Mouse (Mus musculus) neural tube, embryonic 13.5 days (tissue): Measurements from ENCODE around the gene Hmox2. TPM values are rescaled to one million over a fixed set of nuclear protein-coding genes. Genes with fewer than 3 reads are reported as not detected.
A peak's percentile ranks its signal among the peaks of the same experiment; 100 is the strongest.
"Not testable (repeated sequence)": the region's sequence is repeated elsewhere in the genome, so short reads cannot be mapped to it uniquely, and the experiment has no call there.

ENCODE experiments used
- ATAC-seq: fragments of 200-750 bp; cut with Nextera tagmentation; 2 replicates; pipeline ENCODE4 v1.8.0; 2017; ENCODE audit warnings: low read depth, mild to moderate bottlenecking, moderate TSS enrichment, moderate library complexity
- H3K27ac ChIP-seq: fragments of 300-500 bp; sonication (generic); replicated peaks from 2 replicates; pipeline ENCODE4 v1.5.1; 2015; ENCODE audit warnings: moderate library complexity, mild to moderate bottlenecking, inconsistent platforms
- H3K27me3 ChIP-seq: fragments of 300-500 bp; sonication (generic); 2 replicates; pipeline ENCODE4 v1.6.1; 2015; ENCODE audit warnings: mild to moderate bottlenecking, inconsistent platforms
- H3K36me3 ChIP-seq: fragments of 300-500 bp; sonication (generic); 2 replicates; pipeline ENCODE4 v1.6.1; 2015; ENCODE audit warnings: mild to moderate bottlenecking, inconsistent platforms
- H3K4me1 ChIP-seq: fragments of 300-500 bp; sonication (generic); replicated peaks from 2 replicates; pipeline ENCODE4 v1.6.1; 2015; ENCODE audit warnings: inconsistent platforms
- H3K4me2 ChIP-seq: fragments of 300-500 bp; sonication (generic); 2 replicates; pipeline ENCODE4 v1.6.1; 2015; ENCODE audit warnings: inconsistent platforms, mild to moderate bottlenecking, moderate library complexity
- H3K4me3 ChIP-seq: fragments of 300-500 bp; sonication (generic); 2 replicates; pipeline ENCODE4 v1.5.1; 2015; ENCODE audit warnings: mild to moderate bottlenecking, inconsistent platforms
- H3K9ac ChIP-seq: fragments of 300-500 bp; sonication (generic); 2 replicates; pipeline ENCODE4 v1.6.1; 2015; ENCODE audit warnings: moderate library complexity, mild to moderate bottlenecking, inconsistent platforms
- H3K9me3 ChIP-seq: fragments of 300-500 bp; sonication (generic); 2 replicates; pipeline ENCODE4 v1.6.1; 2016; ENCODE audit warnings: inconsistent platforms
- WGBS: fragments of 180-500 bp; shearing (Covaris S2); methylation state at CpG from one replicate; pipeline ENCODE4 v1.1.7; 2015; 5-methylcytosine and 5-hydroxymethylcytosine counted together
- polyA plus RNA-seq: library from polyadenylated mRNA; unstranded; fragments of >200 nt; fragmentation: Nextera tagmentation; extraction: Ambion mirVana; gene quantifications from 2 replicates; pipeline ENCODE4 v1.2.1, GENCODE M21; 2015

Hmox2 gene
- polyA plus RNA-seq, 1 experiment from 2014 or later = 102 TPM

DNA sequence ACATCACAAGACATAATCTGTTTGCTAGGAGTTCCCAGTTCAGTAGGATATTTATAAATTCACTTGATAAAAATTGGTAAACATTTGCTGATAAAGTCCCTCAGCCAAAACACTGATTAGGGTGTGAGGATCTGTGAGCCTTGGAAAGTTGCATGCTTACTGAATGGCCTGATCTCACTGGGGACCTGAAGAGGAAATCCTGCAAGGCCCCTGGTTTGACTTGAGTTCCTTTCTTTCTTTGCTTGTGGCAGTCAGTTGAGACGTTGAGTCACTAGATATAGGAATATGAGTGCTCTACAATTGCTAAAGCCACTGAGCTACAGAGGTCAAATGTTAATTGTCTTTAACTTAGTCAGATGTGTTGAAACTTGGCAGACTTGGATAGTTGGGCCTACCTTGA, 1.8 kb downstream of the Hmox2 start:
- no peaks in the 10 kb centered on the region for H3K27me3 ChIP-seq
- ATAC-seq = no peak
- H3K4me2 ChIP-seq = no peak overlapping the region
- H3K27ac ChIP-seq = no peak overlapping the region
- no peak overlapping the region for H3K9ac ChIP-seq
- H3K9me3 ChIP-seq = no peaks in the 10 kb centered on the region
- peaks cover 23% of the 10 kb centered on the region for H3K4me1 ChIP-seq
- 72% methylated on average over 1 of the region's 1 CpGs for WGBS
- no peaks in the 10 kb centered on the region for H3K36me3 ChIP-seq
- H3K4me3 ChIP-seq = peak overlapping the region; percentile 77; the same call in 1 of the 2 replicates

DNA sequence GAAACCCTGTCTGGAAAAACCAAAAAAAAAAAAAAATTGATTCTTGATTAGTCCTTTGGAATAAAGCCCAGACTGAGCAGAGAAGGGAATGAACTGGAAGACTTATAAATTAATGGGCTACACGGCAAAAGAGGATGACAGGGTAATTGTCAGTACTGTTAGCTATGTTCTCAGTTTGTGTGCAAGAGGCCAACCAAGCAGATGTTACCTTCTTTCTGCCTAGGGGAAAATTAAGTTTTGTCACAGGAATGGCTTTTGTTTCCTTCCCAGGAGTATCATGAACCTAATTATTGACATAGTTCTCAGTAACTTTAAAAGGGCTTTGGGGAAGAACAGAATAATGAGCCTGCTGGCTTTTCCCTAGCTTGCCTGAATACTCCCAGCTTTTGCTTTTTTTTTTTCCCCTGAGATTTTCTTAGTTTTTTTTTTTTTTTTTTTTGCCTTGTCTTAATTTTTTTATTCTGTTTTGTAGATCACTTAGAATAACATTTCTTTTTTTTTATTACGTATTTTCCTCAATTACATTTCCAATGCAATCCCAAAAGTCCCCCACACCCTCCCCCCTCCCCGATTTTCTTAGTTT, 4.7 kb downstream of the Hmox2 start:
- whole genome bisulfite sequencing = 69% methylated on average over 3 of the region's 3 CpGs
- Histone ChIP-seq H3K4me2 (no peak overlapping the region), H3K9ac (no peak overlapping the region), H3K9me3 (no peaks in the 10 kb centered on the region), H3K27ac (no peak overlapping the region), H3K4me1 (peaks cover 23% of the 10 kb centered on the region), H3K27me3 (no peaks in the 10 kb centered on the region), H3K36me3 (no peaks in the 10 kb centered on the region), H3K4me3 (no peak overlapping the region)
- no peak for ATAC-seq

DNA sequence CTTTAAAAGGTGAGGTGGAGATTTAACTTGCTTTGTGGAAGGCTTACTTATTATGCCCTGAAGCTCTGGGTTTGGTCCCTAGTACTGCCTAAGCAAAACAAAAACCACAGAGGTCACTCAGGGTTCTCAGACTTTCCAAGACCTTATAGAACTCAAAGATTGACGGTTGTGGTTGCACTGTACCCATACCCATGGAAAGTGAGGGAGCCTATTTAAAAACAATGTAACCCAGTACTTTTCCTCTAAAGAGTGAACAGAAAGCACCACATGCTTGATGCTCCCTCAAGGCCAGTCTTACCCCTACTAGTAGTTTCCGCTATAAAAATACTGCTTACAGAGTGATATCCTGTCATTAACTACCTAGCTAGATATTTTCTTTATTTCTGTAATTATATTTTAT, 10.1 kb downstream of the Hmox2 start:
- Histone ChIP-seq H3K9me3 (no peaks in the 10 kb centered on the region), H3K4me2 (no peak overlapping the region), H3K27ac (no peak overlapping the region), H3K4me3 (no peak overlapping the region), H3K27me3 (no peaks in the 10 kb centered on the region), H3K4me1 (peaks cover 5% of the 10 kb centered on the region; the same call in 1 of the 2 replicates), H3K36me3 (no peaks in the 10 kb centered on the region), H3K9ac (no peak overlapping the region)
- 87% methylated on average over 2 of the region's 2 CpGs for WGBS
- ATAC-seq = no peak

DNA sequence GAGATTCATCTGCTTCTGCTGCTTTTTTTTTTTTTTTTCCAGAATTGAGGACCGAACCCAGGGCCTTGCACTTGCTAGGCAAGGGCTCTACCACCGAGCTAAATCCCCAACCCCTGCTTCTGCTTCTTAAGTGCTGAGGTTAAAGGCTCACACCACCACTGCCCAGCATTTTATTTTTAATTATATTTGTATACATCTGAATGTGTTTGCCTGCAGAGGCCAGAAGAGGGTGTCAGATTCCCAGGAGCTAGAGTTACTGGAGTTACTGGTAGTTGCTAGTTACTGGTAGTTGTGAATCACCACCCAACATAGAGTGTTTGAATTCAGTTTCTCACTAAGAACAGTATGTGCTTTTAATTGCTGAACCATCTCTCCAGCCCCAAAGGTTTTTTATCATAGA, 13.8 kb downstream of the Hmox2 start:
- H3K27me3 ChIP-seq = no peaks in the 10 kb centered on the region
- H3K4me3 ChIP-seq = no peak overlapping the region
- H3K4me1 ChIP-seq = no peaks in the 10 kb centered on the region
- no peak overlapping the region for H3K4me2 ChIP-seq
- H3K36me3 ChIP-seq = peaks cover 7% of the 10 kb centered on the region; the same call in 1 of the 2 replicates
- no peaks in the 10 kb centered on the region for H3K9me3 ChIP-seq
- H3K9ac ChIP-seq = no peak overlapping the region
- no peak overlapping the region for H3K27ac ChIP-seq
- no peak for ATAC-seq
- WGBS = 98% methylated on average over 2 of the region's 2 CpGs

DNA sequence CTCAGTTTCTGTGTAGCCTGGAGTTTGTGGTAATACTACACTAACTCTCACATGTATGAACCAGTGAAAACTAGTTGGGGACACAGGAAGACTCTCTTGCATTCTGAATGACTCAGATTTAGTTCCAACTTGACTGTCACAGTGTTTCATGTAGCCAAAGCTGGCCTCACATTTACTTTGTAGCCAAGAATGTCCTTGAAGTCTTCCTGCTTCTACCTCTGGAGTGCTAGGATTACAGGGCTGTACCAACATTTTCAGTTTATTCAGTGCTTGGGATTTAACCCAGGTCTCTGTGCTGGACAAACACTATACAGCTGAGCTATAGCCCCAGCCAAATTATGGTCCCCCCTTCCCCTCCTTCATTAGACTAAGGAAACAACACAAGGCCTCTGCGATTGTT, 16.0 kb downstream of the Hmox2 start:
- Histone ChIP-seq H3K4me1 (no peaks in the 10 kb centered on the region), H3K27me3 (no peaks in the 10 kb centered on the region), H3K4me3 (no peak overlapping the region), H3K27ac (no peak overlapping the region), H3K36me3 (peaks cover 7% of the 10 kb centered on the region; the same call in 1 of the 2 replicates), H3K9me3 (no peaks in the 10 kb centered on the region), H3K9ac (no peak overlapping the region), H3K4me2 (no peak overlapping the region)
- 93% methylated on average over 1 of the region's 1 CpGs for WGBS
- ATAC-seq = no peak

DNA sequence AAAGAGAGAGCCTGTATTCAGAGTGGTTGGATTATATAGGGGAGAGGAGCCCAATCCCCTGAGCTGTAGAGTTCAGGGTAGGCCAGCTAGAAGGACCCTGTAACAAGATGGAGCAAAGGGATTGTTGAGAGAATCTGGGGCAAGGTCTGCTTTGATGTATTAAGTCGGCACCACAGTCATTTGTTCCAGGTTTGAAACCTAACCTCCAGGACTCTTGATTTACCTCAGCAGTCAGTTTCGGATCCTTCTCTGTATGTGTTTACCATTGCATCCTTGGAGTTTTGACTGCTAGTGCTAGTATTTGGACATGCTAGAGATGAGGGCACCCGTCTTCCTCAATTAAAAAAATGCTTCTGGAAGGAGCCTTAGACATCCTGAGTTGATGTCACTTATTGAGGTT, 26.0 kb downstream of the Hmox2 start:
- H3K4me3 ChIP-seq = no peak overlapping the region
- no peak overlapping the region for H3K9ac ChIP-seq
- H3K27ac ChIP-seq = no peak overlapping the region
- H3K4me1 ChIP-seq = peaks cover 2% of the 10 kb centered on the region; the same call in 1 of the 2 replicates
- no peak for ATAC-seq
- WGBS = 92% methylated on average over 3 of the region's 3 CpGs
- H3K4me2 ChIP-seq = no peak overlapping the region
- H3K9me3 ChIP-seq = 0 out of 2 replicates have a peak, but pooled peaks cover 4% of the 10 kb centered on the region
- H3K36me3 ChIP-seq = peaks cover 5% of the 10 kb centered on the region
- H3K27me3 ChIP-seq = no peaks in the 10 kb centered on the region

DNA sequence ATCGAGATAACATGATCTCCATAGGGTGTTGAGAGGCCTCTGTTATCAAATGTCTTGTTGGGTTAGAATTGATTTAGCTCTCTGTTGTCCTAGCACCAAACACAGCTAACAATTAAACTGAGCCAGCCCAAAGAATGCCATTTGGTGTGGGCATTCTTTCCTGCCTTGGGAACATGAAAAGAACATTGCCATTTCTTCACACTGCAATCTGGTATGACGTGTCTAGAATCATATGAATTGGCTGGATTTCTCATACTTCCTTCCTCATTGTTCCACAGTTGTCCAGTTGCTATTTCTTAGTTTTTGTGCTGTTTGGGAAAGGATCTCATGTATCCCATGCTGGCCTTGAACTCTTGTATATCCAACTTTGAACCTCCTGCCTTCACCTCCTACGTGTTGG, 27.9 kb downstream of the Hmox2 start:
- H3K9me3 ChIP-seq = 0 out of 2 replicates have a peak, but pooled peaks cover 4% of the 10 kb centered on the region
- H3K9ac ChIP-seq = no peak overlapping the region
- no peak overlapping the region for H3K27ac ChIP-seq
- ATAC-seq = no peak
- WGBS = 90% methylated on average over 3 of the region's 3 CpGs
- H3K4me3 ChIP-seq = no peak overlapping the region
- no peak overlapping the region for H3K4me2 ChIP-seq
- peaks cover 10% of the 10 kb centered on the region for H3K4me1 ChIP-seq
- H3K27me3 ChIP-seq = no peaks in the 10 kb centered on the region
- H3K36me3 ChIP-seq = peaks cover 5% of the 10 kb centered on the region

DNA sequence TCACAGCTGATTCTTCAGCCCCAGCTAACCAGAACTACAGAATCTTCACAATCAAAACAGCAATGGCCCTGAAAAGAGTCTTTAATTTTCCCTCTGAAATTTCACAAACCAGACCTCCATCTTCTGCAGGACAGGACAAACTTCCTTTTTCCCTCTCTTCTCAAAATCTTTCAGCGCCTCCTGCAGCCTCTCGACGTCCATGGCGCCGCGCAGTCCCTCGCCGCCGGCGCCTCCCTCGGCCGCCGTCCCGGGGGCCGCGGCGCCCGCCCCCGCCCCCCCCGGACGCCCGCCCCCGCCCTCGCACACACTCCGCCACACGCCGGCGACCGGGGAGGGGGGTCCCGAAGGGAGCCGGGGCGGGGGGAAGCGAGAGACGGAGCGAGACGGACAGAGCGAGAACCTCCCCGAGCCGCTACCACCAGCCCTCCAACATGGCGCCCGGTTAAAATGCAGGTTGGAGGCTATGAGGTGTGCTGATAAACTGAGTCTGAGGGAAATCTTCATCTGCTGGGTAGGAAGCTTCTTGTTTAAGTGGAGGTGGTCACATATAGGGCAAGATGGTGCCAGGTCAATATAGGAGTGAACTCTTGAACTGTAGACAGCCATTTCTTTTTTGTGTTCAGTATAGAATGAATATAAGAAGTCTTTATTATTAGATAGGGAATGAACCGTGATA, 30.6 kb downstream of the Hmox2 start:
- H3K27me3 ChIP-seq, H3K36me3 ChIP-seq, H3K9me3 ChIP-seq: not testable (repeated sequence)
- ATAC-seq = peak; percentile 92
- Histone ChIP-seq H3K4me1 (peaks cover 10% of the 10 kb centered on the region), H3K27ac (peak overlapping the region; percentile 81), H3K4me2 (peak overlapping the region; percentile 54), H3K4me3 (peak overlapping the region; percentile 41), H3K9ac (peak overlapping the region; percentile 68)
- 12% methylated on average over 24 of the region's 42 CpGs for WGBS

DNA sequence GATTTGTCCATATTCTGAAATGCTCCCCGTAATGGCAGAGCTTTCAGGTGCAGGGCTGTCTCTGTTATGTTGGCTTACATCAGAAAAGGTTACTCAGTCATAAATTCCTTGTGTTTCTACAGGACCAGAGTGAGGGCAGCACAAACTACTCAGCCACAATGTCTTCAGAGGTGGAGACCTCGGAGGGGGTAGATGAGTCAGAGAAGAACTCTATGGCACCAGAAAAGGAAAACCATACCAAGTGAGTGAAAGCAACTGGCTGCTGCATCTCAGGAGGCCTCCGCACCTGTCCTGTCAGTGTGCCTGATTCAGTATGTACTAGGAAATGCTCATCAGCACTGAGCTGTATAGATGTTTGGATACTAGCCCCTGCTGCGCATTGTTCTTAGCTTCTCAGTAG, 36.3 kb downstream of the Hmox2 start:
- WGBS = 89% methylated on average over 4 of the region's 4 CpGs
- Histone ChIP-seq H3K4me1 (peaks cover 5% of the 10 kb centered on the region), H3K27ac (no peak overlapping the region), H3K4me2 (no peak overlapping the region), H3K9ac (no peak overlapping the region), H3K27me3 (no peaks in the 10 kb centered on the region), H3K4me3 (no peak overlapping the region), H3K36me3 (peaks cover 38% of the 10 kb centered on the region), H3K9me3 (no peaks in the 10 kb centered on the region)
- no peak for ATAC-seq

DNA sequence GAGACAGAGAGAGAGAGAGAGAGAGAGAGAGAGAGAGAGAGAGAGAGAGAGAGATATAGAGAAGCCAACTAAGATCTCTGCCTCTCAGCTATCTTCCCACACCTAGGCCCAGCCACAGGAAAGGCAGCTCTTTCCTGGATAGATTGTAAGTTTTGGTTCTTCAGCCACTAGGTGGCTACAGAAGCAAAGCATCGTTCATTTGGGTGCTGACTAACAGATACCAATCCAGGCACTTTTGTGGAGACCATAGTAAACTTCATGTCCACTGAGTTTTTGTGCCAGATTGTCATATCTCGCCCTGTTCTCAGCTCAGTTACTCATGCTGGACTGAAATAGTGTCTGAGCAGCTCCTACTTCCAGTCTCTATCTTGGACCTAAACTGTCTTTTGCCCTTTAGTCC, 37.1 kb downstream of the Hmox2 start:
- Histone ChIP-seq H3K36me3 (peaks cover 47% of the 10 kb centered on the region), H3K4me2 (no peak overlapping the region), H3K27ac (no peak overlapping the region), H3K9ac (no peak overlapping the region), H3K27me3 (no peaks in the 10 kb centered on the region), H3K4me1 (no peaks in the 10 kb centered on the region; the same call in 1 of the 2 replicates), H3K9me3 (no peaks in the 10 kb centered on the region), H3K4me3 (no peak overlapping the region)
- 49% methylated on average over 2 of the region's 2 CpGs for WGBS
- no peak for ATAC-seq

DNA sequence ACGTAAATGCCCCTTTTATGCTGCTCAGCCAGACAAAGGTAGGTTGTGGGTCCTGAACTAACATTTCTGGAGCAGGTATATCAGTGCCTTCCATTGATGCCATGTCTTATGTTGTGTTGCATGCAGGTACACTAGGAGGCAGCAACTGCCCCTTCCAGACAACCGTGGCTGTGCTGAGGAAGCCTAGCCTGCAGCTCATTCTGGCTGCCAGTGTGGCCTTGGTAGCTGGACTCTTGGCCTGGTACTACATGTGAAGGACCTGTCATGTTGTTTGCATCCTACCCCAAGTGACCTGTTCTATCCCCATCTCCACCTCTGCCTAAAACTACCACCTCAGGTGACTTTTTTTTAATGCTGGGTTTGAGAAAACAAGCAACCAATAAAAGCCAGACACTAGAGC, 39.7 kb downstream of the Hmox2 start:
- Histone ChIP-seq H3K4me2 (no peak overlapping the region), H3K4me3 (no peak overlapping the region), H3K27me3 (no peaks in the 10 kb centered on the region), H3K27ac (no peak overlapping the region), H3K9ac (no peak overlapping the region), H3K36me3 (peaks cover 72% of the 10 kb centered on the region), H3K9me3 (no peaks in the 10 kb centered on the region), H3K4me1 (no peaks in the 10 kb centered on the region)
- no peak for ATAC-seq
- WGBS = 93% methylated on average over 2 of the region's 2 CpGs

DNA sequence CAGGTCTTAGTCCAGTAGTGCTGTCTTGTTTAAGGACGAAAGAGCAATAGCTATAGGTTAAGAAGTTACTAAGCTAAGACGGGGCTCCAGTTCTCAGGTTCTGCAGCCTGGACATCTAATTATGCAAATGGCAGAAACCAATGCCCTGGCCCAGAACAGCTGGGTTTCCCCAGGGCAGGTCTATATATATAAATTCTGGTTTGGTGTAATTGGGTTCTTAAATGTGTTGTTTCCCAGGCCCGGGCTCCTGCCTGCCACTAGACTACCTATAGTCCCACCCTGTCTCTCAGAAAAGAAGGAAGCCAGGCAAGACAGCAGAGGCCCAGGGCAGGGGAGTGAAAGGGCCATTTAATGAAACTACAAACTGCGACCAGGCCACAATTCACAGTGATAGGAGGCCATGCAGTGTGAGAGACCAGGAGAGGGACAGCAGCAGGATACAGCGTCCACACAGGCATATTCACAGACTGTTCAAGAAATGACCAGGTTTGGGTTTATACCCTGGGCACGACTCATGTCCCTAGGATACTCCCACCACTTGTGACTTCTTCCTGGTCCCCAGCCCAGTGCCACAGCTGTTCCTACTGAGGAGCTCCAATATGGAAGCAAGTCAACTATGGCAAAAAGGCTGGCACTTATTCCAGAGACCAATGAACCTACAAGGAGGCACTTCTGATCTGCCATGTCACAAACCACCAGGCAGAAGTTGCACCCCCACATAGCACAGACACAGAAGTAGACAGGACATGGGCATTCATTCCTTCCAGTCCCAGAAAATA, 41.0 kb downstream of the Hmox2 start:
- no peak overlapping the region for H3K27ac ChIP-seq
- H3K36me3 ChIP-seq = peaks cover 76% of the 10 kb centered on the region
- H3K9me3 ChIP-seq = no peaks in the 10 kb centered on the region
- 82% methylated on average over 6 of the region's 6 CpGs for WGBS
- ATAC-seq = no peak
- no peak overlapping the region for H3K9ac ChIP-seq
- H3K4me1 ChIP-seq = no peaks in the 10 kb centered on the region
- H3K4me3 ChIP-seq = no peak overlapping the region
- H3K27me3 ChIP-seq = no peaks in the 10 kb centered on the region
- no peak overlapping the region for H3K4me2 ChIP-seq
